Mouse (Mus musculus) ES-Bruce4 (cell line): Measurements from ENCODE around the gene Mgat4b.

Experiments
- CTCF ChIP-seq: IDR thresholded peaks from one replicate; pipeline ENCODE4 v1.8.1; 2011; ENCODE audit warnings: low read depth, low read length
- EP300 ChIP-seq: IDR thresholded peaks from 2 replicates; pipeline ENCODE4 v1.6.1; 2011; ENCODE audit warnings: low read depth, low read length; ENCODE audit not compliant: insufficient read depth
- POLR2A ChIP-seq: IDR thresholded peaks from one replicate; pipeline ENCODE4 v1.8.1; 2011; ENCODE audit warnings: low read length; ENCODE audit not compliant: insufficient read depth

DNA sequence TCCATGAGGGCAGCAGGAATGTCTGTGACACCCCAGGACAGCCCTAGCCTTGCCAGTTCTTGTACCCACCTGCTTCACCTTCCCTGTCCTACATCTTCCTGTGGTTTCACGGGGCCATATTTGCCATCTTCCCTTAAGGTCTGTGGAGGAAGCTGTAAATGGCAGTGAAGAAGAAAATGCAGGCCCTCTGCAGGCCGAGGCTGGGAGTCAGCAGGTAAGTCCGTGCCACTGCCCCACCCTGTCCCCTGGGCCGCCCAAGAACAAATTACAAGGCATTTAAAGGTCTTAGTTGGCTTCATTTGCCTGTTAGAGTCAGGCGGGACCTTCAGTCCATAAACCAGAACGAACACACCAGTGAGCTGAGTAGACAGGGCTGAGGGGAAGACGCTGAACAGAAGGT is 16.6 kb upstream of the Mgat4b start:
- no peak for TF ChIP-seq POLR2A
- TF ChIP-seq EP300 = no peak
- no peak for TF ChIP-seq CTCF
